Mouse (Mus musculus) embryonic facial prominence, embryonic 14.5 days (tissue): ENCODE results near the gene Gng7. TPM values are rescaled to one million over a fixed set of nuclear protein-coding genes. Genes with fewer than 3 reads are reported as not detected.

Experiments
- ATAC-seq: fragments of 200-750 bp; cut with Nextera tagmentation; 2 replicates; pipeline ENCODE4 v1.8.0; 2017; ENCODE audit warnings: low read depth, moderate number of reproducible peaks, moderate TSS enrichment
- DNase-seq: peaks from one replicate; pipeline ENCODE4 v3.0.0-alpha.2; 2015; ENCODE audit warnings: low spot score
- H3K27ac ChIP-seq: fragments of 300-500 bp; sonication (generic); replicated peaks from 2 replicates; pipeline ENCODE4 v1.5.1; 2014; ENCODE audit warnings: low read depth, mild to moderate bottlenecking, low read length, moderate library complexity
- H3K27me3 ChIP-seq: fragments of 300-500 bp; sonication (generic); replicated peaks from 2 replicates; pipeline ENCODE4 v1.6.1; 2014; ENCODE audit warnings: low read length; ENCODE audit not compliant: control insufficient read depth, insufficient read depth
- H3K36me3 ChIP-seq: fragments of 300-500 bp; sonication (generic); 2 replicates; pipeline ENCODE4 v1.6.1; 2014; ENCODE audit warnings: low read length, mixed read lengths; ENCODE audit not compliant: control insufficient read depth, insufficient read depth
- H3K4me1 ChIP-seq: fragments of 300-500 bp; sonication (generic); 2 replicates; pipeline ENCODE4 v1.6.1; 2014; ENCODE audit warnings: antibody characterized with exemption, low read length; ENCODE audit not compliant: control insufficient read depth, insufficient read depth
- H3K4me2 ChIP-seq: fragments of 300-500 bp; sonication (generic); 2 replicates; pipeline ENCODE4 v1.6.1; 2014; ENCODE audit warnings: low read depth, mild to moderate bottlenecking, low read length, moderate library complexity, mixed read lengths
- H3K4me3 ChIP-seq: fragments of 300-500 bp; sonication (generic); 2 replicates; pipeline ENCODE4 v1.5.1; 2014; ENCODE audit warnings: low read depth, mild to moderate bottlenecking, low read length
- H3K9ac ChIP-seq: fragments of 300-500 bp; sonication (generic); 2 replicates; pipeline ENCODE4 v1.6.1; 2014; ENCODE audit warnings: low read depth, mild to moderate bottlenecking, low read length, moderate library complexity, mixed read lengths
- H3K9me3 ChIP-seq: fragments of 300-500 bp; sonication (generic); 2 replicates; pipeline ENCODE4 v1.6.1; 2016; ENCODE audit warnings: low read length; ENCODE audit not compliant: control insufficient read depth
- WGBS: fragments of 180-500 bp; shearing (Covaris S2); extraction: QIAGEN DNeasy Blood & Tissue Kit; methylation state at CpG from one replicate; pipeline ENCODE4 v1.1.7; 2014; 5-methylcytosine and 5-hydroxymethylcytosine counted together
- polyA plus RNA-seq: library from polyadenylated mRNA; unstranded; fragments of >200 nt; fragmentation: Nextera tagmentation; extraction: Ambion mirVana; gene quantifications from 2 replicates; pipeline ENCODE4 v1.2.1, GENCODE M21; 2014

The Gng7 gene
- polyA plus RNA-seq, 1 experiment from 2014 or later, result 5.9 TPM

- Histone ChIP-seq H3K4me3 (peak overlapping the region; percentile 19), H3K27me3 (peaks cover 24% of the 10 kb centered on the region), H3K36me3 (no peaks in the 10 kb centered on the region), H3K27ac (no peak overlapping the region), H3K9ac (peak overlapping the region; percentile 9; the same call in 1 of the 2 replicates), H3K4me1 (peaks cover 4% of the 10 kb centered on the region), H3K9me3 (no peaks in the 10 kb centered on the region), H3K4me2 (peak overlapping the region; percentile 45)
- 32% methylated on average over 13 of the region's 13 CpGs for WGBS
- ATAC-seq, result no peak; the same call in 1 of the 2 replicates
- DNase-seq, result no peak
Measured at GRCm38 (mm10) chr10:80985970-80986701, 28.6 kb downstream of the Gng7 start.

- Histone ChIP-seq H3K27me3 (peaks cover 24% of the 10 kb centered on the region), H3K9ac (peak overlapping the region; percentile 9), H3K4me2 (peak overlapping the region; percentile 45), H3K4me3 (peak overlapping the region; percentile 19), H3K36me3 (no peaks in the 10 kb centered on the region), H3K9me3 (no peaks in the 10 kb centered on the region), H3K4me1 (peaks cover 4% of the 10 kb centered on the region), H3K27ac (no peak overlapping the region)
- no peak for DNase-seq
- ATAC-seq, result no peak; the same call in 1 of the 2 replicates
- 11% methylated on average over 25 of the region's 37 CpGs for WGBS
Measured at GRCm38 (mm10) chr10:80985241-80985969, 29.3 kb downstream of the Gng7 start.

GRCm38 (mm10) chr10:80984223-80984622 lies 30.5 kb downstream of the Gng7 start:
- Histone ChIP-seq H3K9me3 (no peaks in the 10 kb centered on the region), H3K4me1 (peaks cover 4% of the 10 kb centered on the region), H3K27ac (no peak overlapping the region), H3K36me3 (no peaks in the 10 kb centered on the region), H3K27me3 (peaks cover 24% of the 10 kb centered on the region), H3K4me2 (no peak overlapping the region), H3K4me3 (no peak overlapping the region), H3K9ac (no peak overlapping the region)
- 87% methylated on average over 12 of the region's 12 CpGs for WGBS
- no peak for ATAC-seq
- no peak for DNase-seq

- no peak for ATAC-seq
Measured at GRCm38 (mm10) chr10:80982381-80982780, 32.4 kb downstream of the Gng7 start.

GRCm38 (mm10) chr10:80981564-80982112 lies 33.1 kb downstream of the Gng7 start:
- peaks cover 20% of the 10 kb centered on the region for H3K27me3 ChIP-seq
- WGBS, result 52% methylated on average over 7 of the region's 7 CpGs
- H3K36me3 ChIP-seq, result no peaks in the 10 kb centered on the region
- DNase-seq, result no peak
- no peak for ATAC-seq
- no peak overlapping the region for H3K9ac ChIP-seq
- no peak overlapping the region for H3K4me2 ChIP-seq
- peaks cover 4% of the 10 kb centered on the region for H3K4me1 ChIP-seq
- no peak overlapping the region for H3K4me3 ChIP-seq
- H3K27ac ChIP-seq, result no peak overlapping the region
- no peaks in the 10 kb centered on the region for H3K9me3 ChIP-seq

More at GRCm38 (mm10) chr10:80982381-80982780, 32.4 kb downstream of the Gng7 start:
- no peaks in the 10 kb centered on the region for H3K9me3 ChIP-seq
- no peaks in the 10 kb centered on the region for H3K36me3 ChIP-seq
- peaks cover 4% of the 10 kb centered on the region for H3K4me1 ChIP-seq
- no peak overlapping the region for H3K9ac ChIP-seq
- peaks cover 24% of the 10 kb centered on the region for H3K27me3 ChIP-seq
- H3K27ac ChIP-seq, result no peak overlapping the region
- H3K4me2 ChIP-seq, result no peak overlapping the region
- DNase-seq, result no peak
- H3K4me3 ChIP-seq, result no peak overlapping the region
- WGBS, result 53% methylated on average over 4 of the region's 4 CpGs

GRCm38 (mm10) chr10:80975478-80975877 lies 39.3 kb downstream of the Gng7 start:
- DNase-seq, result no peak
- Histone ChIP-seq H3K4me2 (no peak overlapping the region), H3K27me3 (no peaks in the 10 kb centered on the region), H3K9me3 (no peaks in the 10 kb centered on the region), H3K27ac (no peak overlapping the region), H3K4me1 (peaks cover 5% of the 10 kb centered on the region), H3K36me3 (no peaks in the 10 kb centered on the region), H3K9ac (no peak overlapping the region), H3K4me3 (no peak overlapping the region)
- no peak for ATAC-seq
- 87% methylated on average over 11 of the region's 11 CpGs for whole genome bisulfite sequencing

GRCm38 (mm10) chr10:80973722-80974121 lies 41.0 kb downstream of the Gng7 start:
- DNase-seq, result no peak
- Histone ChIP-seq H3K4me1 (peaks cover 5% of the 10 kb centered on the region), H3K9me3 (no peaks in the 10 kb centered on the region), H3K27ac (no peak overlapping the region), H3K4me2 (no peak overlapping the region), H3K9ac (no peak overlapping the region), H3K4me3 (no peak overlapping the region), H3K27me3 (no peaks in the 10 kb centered on the region), H3K36me3 (no peaks in the 10 kb centered on the region)
- ATAC-seq, result no peak
- 62% methylated on average over 1 of the region's 1 CpGs for WGBS

GRCm38 (mm10) chr10:80972071-80972987 lies 42.4 kb downstream of the Gng7 start:
- DNase-seq (peak; percentile 52), ATAC-seq (peak; percentile 44; the same call in 1 of the 2 replicates)
- H3K4me3 ChIP-seq, result no peak overlapping the region
- 38% methylated on average over 11 of the region's 11 CpGs for WGBS
- no peaks in the 10 kb centered on the region for H3K36me3 ChIP-seq
- no peaks in the 10 kb centered on the region for H3K9me3 ChIP-seq
- H3K27ac ChIP-seq, result no peak overlapping the region
- no peak overlapping the region; the same call in 1 of the 2 replicates for H3K9ac ChIP-seq
- peaks cover 6% of the 10 kb centered on the region for H3K4me1 ChIP-seq
- H3K27me3 ChIP-seq, result no peaks in the 10 kb centered on the region
- no peak overlapping the region for H3K4me2 ChIP-seq
